Mouse (Mus musculus) myocyte (in vitro differentiated cells): ENCODE results near the gene Cd300a. TPM values are rescaled to one million over a fixed set of nuclear protein-coding genes. Genes with fewer than 3 reads are reported as not detected.

ENCODE experiments used
- H3K27me3 ChIP-seq: one replicate; pipeline ENCODE4 v1.6.1; 2011; ENCODE audit not compliant: control insufficient read depth, insufficient read depth, insufficient read length
- H3K36me3 ChIP-seq: one replicate; pipeline ENCODE4 v1.6.1; 2011; ENCODE audit not compliant: control insufficient read depth, insufficient read depth
- H3K4me2 ChIP-seq: one replicate; pipeline ENCODE4 v1.6.1; 2011; ENCODE audit warnings: low read depth, control low read depth
- H3K4me3 ChIP-seq: one replicate; pipeline ENCODE4 v1.5.1; 2011; ENCODE audit warnings: mild to moderate bottlenecking, control low read depth, moderate library complexity
- H3K79me2 ChIP-seq: one replicate; pipeline ENCODE4 v1.6.1; 2011; ENCODE audit not compliant: control insufficient read depth, insufficient read depth
- H3ac ChIP-seq: one replicate; pipeline ENCODE4 v1.6.1; 2011; ENCODE audit not compliant: control insufficient read depth, insufficient read length
- CEBPB ChIP-seq: IDR thresholded peaks from 2 replicates; pipeline ENCODE4 v1.6.1; 2011; ENCODE audit warnings: mild to moderate bottlenecking, moderate library complexity; ENCODE audit not compliant: poor library complexity, insufficient read depth, severe bottlenecking
- E2F4 ChIP-seq: IDR thresholded peaks from one replicate; pipeline ENCODE4 v1.6.1; 2011; ENCODE audit warnings: mild to moderate bottlenecking, control low read depth, moderate library complexity; ENCODE audit not compliant: insufficient read depth
- MAX ChIP-seq: IDR thresholded peaks from one replicate; pipeline ENCODE4 v1.6.1; 2011; ENCODE audit warnings: low read depth, mild to moderate bottlenecking, control low read depth
- MYOD1 ChIP-seq, 3 experiments: IDR thresholded peaks; one replicate each; pipeline ENCODE4 v1.6.1; 2011; ENCODE audit warnings: control low read depth in 2 of 3, low read depth in 2 of 3, mild to moderate bottlenecking in 2 of 3, moderate library complexity in 1 of 3; ENCODE audit not compliant: insufficient read length in 2 of 3, control insufficient read depth in 1 of 3
- MYOG ChIP-seq, 3 experiments: IDR thresholded peaks; one replicate each; pipeline ENCODE4 v1.6.1; 2011; ENCODE audit warnings: control low read depth in 2 of 3, low read depth in 2 of 3, mild to moderate bottlenecking in 2 of 3; ENCODE audit not compliant: insufficient read length in 2 of 3, control insufficient read depth in 1 of 3, insufficient read depth in 1 of 3
- POLR2A ChIP-seq: IDR thresholded peaks from one replicate; pipeline ENCODE4 v1.6.1; 2011; ENCODE audit warnings: low read depth, mild to moderate bottlenecking, control low read depth, moderate library complexity; ENCODE audit not compliant: insufficient read length
- POLR2AphosphoS2 ChIP-seq: IDR thresholded peaks from one replicate; pipeline ENCODE4 v1.6.1; 2011; ENCODE audit warnings: low read depth, control low read depth; ENCODE audit not compliant: insufficient read length
- REST ChIP-seq: IDR thresholded peaks from one replicate; pipeline ENCODE4 v1.6.1; 2011; ENCODE audit warnings: mild to moderate bottlenecking, control low read depth, moderate library complexity; ENCODE audit not compliant: insufficient read depth, insufficient read length
- SRF ChIP-seq: IDR thresholded peaks from one replicate; pipeline ENCODE4 v1.6.1; 2011; ENCODE audit warnings: low read depth; ENCODE audit not compliant: control insufficient read depth, insufficient read length
- TCF12 ChIP-seq: IDR thresholded peaks from one replicate; pipeline ENCODE4 v1.6.1; 2011; ENCODE audit warnings: mild to moderate bottlenecking, control low read depth; ENCODE audit not compliant: poor library complexity, insufficient read depth, severe bottlenecking
- TCF3 ChIP-seq: IDR thresholded peaks from one replicate; pipeline ENCODE4 v1.6.1; 2011; ENCODE audit warnings: low read depth, control low read depth; ENCODE audit not compliant: insufficient read length
- USF1 ChIP-seq: IDR thresholded peaks from one replicate; pipeline ENCODE4 v1.6.1; 2011; ENCODE audit warnings: low read depth, mild to moderate bottlenecking, control low read depth, moderate library complexity
- polyA plus RNA-seq: library from polyadenylated mRNA; unstranded; fragments of >200 nt; fragmentation: generic; extraction: Trizol; gene quantifications from one replicate; pipeline ENCODE4 v1.2.1, GENCODE M21; 2012; ENCODE audit warnings: missing spikeins

Gene Cd300a
- 0.40 TPM for polyA plus RNA-seq

DNA sequence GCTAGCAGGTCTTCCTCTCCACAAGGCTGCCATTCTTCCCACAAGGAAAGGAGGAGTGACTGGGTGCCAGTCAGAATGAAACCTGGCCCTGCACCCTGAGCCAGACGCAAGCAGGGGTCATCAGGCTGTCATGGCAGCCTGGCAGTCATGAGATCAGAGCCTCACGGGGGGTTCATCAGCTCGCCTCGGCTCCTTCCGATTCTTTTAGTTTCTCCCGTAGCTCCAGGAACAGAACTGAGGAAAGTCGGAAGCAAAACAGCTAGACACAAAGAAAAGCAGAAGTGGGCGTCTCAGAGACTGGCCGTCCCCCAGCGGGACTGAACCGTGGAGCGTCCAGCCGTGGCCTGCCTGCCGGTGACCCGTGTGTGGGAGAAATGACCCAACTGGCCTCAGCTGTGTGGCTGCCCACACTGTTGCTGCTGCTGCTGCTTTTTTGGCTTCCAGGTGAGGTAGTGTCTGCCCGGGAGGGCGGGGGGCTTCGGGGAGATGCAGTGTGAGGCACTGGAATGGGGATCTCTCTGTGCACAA lies at the start of gene Cd300a:
Cd300a (plus strand) TSS at position 51 of the 528 bp plus-strand sequence.
- peak within 1 kb of the TSS; percentile 18 for H3K4me2 ChIP-seq
- no peaks in the 10 kb centered on the region for H3K79me2 ChIP-seq
- no peaks in the 10 kb centered on the region for H3K36me3 ChIP-seq
- no peak within 1 kb of the TSS for H3ac ChIP-seq
- H3K27me3 ChIP-seq: no peaks in the 10 kb centered on the region
- TF ChIP-seq TCF12 (peak; percentile 12), E2F4 (no peak)
- no peak within 1 kb of the TSS for H3K4me3 ChIP-seq

DNA sequence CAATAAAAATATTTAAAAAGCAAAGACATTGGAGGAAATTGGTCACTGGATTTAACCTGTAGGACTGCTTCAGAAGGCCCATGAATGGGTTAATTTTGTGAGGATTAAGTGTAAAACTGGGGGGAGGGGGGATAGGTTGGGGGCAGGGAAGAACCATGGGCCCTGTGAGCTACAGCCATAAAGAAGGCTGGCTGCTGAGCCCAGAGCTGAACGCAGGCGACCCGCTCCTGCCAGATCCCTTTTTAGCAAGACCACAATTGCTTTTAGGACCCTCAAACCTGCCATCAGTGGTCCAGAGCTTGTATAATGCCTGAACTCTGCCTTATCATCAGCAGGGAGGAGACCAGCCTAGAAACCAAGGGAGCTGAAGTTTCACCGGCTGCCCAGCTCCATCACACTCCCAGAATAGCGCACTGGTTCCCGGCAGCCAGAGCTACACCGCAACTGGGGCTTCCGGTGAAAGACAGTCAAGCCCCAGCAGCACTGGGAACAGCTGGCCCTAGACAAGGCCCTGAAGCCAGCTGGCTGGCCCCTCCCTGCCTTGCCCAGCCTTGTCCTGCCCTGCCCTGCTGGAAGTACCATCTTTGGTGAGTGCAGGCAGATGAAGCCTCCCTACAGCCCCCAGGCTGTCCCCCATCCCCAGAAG lies 45.9 kb upstream of the Cd300a start:
- TF ChIP-seq TCF3: peak; percentile 93
- TF ChIP-seq POLR2A: peak; percentile 52
- peak; percentile 88 to 99 (median 96) for TF ChIP-seq MYOD1 (IDR thresholded peaks at IDR 0.05; ENCODE audit: control insufficient read depth in 1 of 3, insufficient read length in 2 of 3, low read depth in 2 of 3)
- peak; percentile 98 to 99 (median 99) for TF ChIP-seq MYOG (IDR thresholded peaks at IDR 0.05; ENCODE audit: control insufficient read depth in 1 of 3, insufficient read depth in 1 of 3, insufficient read length in 2 of 3, low read depth in 2 of 3)
- no peak for TF ChIP-seq MAX
- TF ChIP-seq E2F4: no peak
- TF ChIP-seq SRF: peak; percentile 25
- no peak for TF ChIP-seq REST
- no peak for TF ChIP-seq CEBPB
- no peak for TF ChIP-seq USF1
- peak; percentile 90 for TF ChIP-seq TCF12
- peak; percentile 44 for TF ChIP-seq POLR2AphosphoS2
- no peaks in the 10 kb centered on the region for H3K27me3 ChIP-seq
- H3K4me2 ChIP-seq: peak overlapping the region; percentile 52
- no peak overlapping the region for H3K4me3 ChIP-seq
- H3K79me2 ChIP-seq: no peaks in the 10 kb centered on the region
- H3K36me3 ChIP-seq: no peaks in the 10 kb centered on the region
- no peak overlapping the region for H3ac ChIP-seq

DNA sequence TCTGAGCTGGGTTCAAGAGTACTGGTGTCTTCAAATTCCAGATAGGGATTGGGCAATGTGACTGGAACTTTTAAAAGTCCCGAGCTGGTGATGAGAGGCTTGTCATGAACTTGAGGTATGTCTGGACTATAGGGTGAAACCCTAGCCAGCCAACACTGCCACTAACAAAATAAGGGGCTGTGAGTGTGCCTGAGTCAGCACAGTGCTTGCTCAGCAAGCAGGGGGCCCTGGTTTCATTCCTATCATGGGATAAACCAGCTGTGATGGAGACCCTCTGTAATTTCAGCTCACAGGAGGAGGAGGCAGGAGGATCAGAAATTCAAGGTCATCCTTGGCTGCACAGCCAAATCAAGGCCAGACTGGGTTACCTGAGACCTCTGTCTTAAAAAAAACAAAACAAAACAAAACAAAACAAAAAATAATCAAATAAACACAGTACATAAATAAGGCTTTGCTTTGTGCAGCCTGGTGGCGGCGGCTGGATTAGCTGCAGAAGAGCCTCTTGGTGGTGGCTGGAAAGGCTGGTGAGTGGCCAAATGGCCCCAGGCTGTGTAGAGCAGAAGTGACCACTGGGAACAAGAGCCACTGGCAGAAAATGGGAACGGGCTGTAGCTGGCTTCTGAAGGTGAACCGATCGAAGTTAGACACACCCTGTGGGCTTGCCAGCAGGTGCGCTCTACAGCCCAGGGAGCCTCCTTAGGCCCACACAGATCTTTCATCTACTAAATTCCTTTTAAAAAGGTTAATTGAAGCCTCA lies 45.2 kb upstream of the Cd300a start:
- TF ChIP-seq POLR2A (no peak), MYOD1 (IDR thresholded peaks at IDR 0.05; ENCODE audit: control insufficient read depth in 1 of 3, insufficient read length in 2 of 3, low read depth in 2 of 3) (no peak), MAX (no peak), CEBPB (no peak), TCF3 (no peak), SRF (no peak), MYOG (IDR thresholded peaks at IDR 0.05; ENCODE audit: control insufficient read depth in 1 of 3, insufficient read depth in 1 of 3, insufficient read length in 2 of 3, low read depth in 2 of 3) (no peak)
- Histone ChIP-seq H3K27me3 (no peaks in the 10 kb centered on the region), H3ac (no peak overlapping the region), H3K36me3 (no peaks in the 10 kb centered on the region), H3K79me2 (no peaks in the 10 kb centered on the region), H3K4me2 (peak overlapping the region; percentile 52), H3K4me3 (no peak overlapping the region)

DNA sequence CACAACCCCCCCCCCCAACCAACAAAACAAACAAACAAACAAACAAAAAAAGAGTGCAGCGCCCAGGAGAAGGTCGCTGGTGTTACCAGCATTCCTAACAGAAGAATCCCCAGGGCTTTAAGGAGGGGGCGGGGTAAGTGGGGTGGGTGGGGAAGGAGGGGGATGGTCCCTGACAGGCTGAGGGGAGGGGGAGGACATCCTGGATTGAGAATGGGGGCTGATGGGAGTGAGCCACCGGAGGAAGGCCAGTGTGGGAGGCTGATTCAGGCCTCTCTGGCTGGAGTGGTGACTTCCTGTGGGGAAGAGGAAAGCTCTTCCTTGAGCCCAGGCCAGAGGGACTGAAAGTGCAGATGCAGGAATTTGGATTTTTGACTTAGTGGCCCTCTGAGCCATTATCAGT lies 43.5 kb upstream of the Cd300a start:
- H3K4me3 ChIP-seq: no peak overlapping the region
- no peak overlapping the region for H3ac ChIP-seq
- H3K4me2 ChIP-seq: no peak overlapping the region
- no peaks in the 10 kb centered on the region for H3K27me3 ChIP-seq
- H3K36me3 ChIP-seq: no peaks in the 10 kb centered on the region
- H3K79me2 ChIP-seq: no peaks in the 10 kb centered on the region
- TF ChIP-seq MYOG (IDR thresholded peaks at IDR 0.05; ENCODE audit: control insufficient read depth in 1 of 3, insufficient read depth in 1 of 3, insufficient read length in 2 of 3, low read depth in 2 of 3) (no peak), REST (no peak), E2F4 (no peak), USF1 (no peak), POLR2AphosphoS2 (no peak), MAX (no peak), TCF3 (no peak), SRF (no peak), CEBPB (no peak), MYOD1 (IDR thresholded peaks at IDR 0.05; ENCODE audit: control insufficient read depth in 1 of 3, insufficient read length in 2 of 3, low read depth in 2 of 3) (no peak), POLR2A (no peak)

DNA sequence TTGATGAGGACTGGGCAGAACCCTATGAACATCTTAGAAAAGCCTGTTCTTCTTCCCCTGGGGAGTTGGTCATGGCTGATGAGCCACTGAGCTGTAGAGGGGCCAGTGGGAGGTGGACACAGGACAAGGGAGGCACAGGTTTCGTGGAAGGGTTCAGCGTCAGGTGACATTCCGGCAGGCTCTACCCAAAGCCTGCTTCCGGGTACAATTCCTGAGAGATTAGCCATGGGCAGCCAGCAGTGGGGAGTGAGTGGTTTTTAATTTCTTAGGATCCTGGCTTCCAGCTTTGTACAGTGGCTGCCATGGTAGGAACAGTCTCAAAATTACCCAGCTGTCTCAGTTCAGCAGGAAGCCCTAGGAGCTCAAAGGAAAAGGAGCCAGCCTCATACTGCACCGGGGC lies 42.8 kb upstream of the Cd300a start:
- TF ChIP-seq REST (no peak), USF1 (no peak), CEBPB (no peak), E2F4 (no peak), TCF12 (no peak), MYOD1 (IDR thresholded peaks at IDR 0.05; ENCODE audit: control insufficient read depth in 1 of 3, insufficient read length in 2 of 3, low read depth in 2 of 3) (no peak), TCF3 (no peak), MYOG (IDR thresholded peaks at IDR 0.05; ENCODE audit: control insufficient read depth in 1 of 3, insufficient read depth in 1 of 3, insufficient read length in 2 of 3, low read depth in 2 of 3) (no peak), POLR2AphosphoS2 (no peak), MAX (no peak)
- no peaks in the 10 kb centered on the region for H3K79me2 ChIP-seq
- no peaks in the 10 kb centered on the region for H3K36me3 ChIP-seq
- H3K4me3 ChIP-seq: no peak overlapping the region
- no peak overlapping the region for H3K4me2 ChIP-seq
- H3K27me3 ChIP-seq: no peaks in the 10 kb centered on the region
- no peak overlapping the region for H3ac ChIP-seq
